Mouse (Mus musculus) A20 (cell line): ENCODE data around the gene E2f4.

Source experiments
- DNase-seq: peaks from one replicate; pipeline ENCODE4 v3.0.0-alpha.2; 2011; ENCODE audit warnings: low read depth, low spot score

Gene E2f4

DNA sequence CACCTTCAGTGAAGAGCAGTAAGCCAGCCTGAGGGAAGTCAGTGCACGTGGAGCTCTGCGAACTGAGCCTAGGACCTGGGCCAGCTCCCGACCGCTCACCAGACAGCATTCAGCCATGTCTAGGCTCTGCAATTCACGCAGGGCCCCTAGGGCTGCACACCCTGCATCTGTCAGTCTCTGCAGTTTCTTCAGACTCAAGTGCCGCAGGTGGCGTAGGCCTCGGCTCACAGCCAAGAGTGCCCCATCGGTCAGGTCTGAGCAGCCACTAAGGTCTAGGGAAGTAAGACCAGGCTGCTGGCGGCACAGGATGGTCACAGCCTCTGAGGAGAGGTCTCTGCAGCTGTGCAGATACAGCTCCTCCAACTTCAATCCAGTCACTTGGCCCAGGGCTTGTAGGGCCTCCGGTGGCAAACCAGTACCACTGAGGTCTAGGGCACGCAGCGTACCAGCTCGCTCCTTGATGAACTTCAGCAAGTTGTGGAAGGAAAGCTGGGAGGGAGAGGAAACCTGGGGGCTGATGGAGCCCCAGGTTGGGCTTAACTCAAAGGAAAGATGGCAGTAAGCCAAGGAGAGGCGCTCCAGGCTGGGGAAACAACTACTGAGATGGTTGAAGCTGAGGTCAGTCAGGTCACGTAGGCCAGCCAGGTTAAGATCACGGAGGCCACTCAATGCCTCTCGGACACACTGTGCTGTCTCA lies 17.8 kb downstream of the E2f4 start:
- no peak for DNase-seq

DNA sequence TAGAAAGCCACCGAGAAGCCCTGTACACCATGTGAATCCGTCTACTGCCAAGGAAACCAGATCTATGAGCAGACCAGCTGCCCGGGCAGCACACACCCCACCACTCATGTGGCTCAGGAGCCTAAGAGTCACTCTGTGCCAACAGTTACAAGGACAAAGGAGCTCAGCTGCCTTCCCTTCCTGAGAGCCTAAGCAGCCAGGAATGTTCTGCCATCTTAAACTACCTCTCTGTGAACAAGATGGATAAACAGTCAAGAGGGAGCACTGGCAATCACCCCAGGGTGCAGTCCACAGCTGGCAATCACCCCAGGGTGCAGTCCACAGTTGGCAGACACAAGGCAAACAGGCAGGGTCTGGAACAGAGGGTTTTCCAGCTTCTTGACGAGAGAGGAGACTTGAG lies 20.5 kb downstream of the E2f4 start:
- no peak for DNase-seq

DNA sequence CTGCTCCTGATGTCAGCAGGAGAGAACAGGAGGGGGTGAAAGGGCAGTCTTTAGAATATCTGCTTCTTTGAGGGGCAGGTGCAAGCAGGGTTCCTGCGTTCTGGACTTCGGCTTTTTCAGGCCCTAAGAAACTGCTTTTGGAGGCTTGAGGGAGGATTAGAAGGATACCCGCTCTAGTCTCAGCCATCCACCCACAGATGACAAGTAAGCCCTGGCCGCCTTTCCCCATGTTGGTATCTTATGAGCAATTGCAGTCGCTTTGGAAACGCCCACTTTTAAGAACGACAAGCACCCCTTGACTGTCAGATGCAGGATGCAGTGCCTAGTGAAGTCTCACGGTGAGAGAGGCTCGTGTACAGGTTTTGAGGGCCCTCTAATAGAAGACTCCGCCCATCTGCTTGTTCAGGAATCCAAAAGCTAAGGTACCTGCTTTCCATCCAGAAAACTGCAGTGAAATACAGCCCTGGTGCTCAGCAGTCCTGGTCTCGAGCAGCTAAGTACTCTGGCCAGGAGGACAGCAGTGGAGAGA lies 21.3 kb downstream of the E2f4 start:
- no peak for DNase-seq

DNA sequence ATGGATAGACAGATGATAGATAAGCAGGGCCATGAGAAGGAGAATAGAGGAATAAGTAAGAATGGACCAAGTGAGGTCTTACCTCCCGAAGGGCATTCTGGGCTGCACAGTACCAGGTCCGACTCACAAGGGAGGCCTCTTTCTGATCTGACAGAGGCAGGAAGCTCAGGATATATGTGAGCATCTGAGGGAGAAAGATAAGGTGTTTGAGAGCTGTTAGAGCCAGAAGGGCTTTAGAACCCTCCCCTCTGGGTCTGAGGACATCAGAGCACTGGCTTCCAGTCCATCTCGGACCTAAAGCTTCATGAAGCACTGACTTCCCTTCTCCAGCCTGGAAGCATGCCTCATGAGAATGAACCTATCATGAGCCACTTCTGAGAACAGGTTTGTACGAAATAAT lies 25.7 kb downstream of the E2f4 start:
- DNase-seq, result no peak

DNA sequence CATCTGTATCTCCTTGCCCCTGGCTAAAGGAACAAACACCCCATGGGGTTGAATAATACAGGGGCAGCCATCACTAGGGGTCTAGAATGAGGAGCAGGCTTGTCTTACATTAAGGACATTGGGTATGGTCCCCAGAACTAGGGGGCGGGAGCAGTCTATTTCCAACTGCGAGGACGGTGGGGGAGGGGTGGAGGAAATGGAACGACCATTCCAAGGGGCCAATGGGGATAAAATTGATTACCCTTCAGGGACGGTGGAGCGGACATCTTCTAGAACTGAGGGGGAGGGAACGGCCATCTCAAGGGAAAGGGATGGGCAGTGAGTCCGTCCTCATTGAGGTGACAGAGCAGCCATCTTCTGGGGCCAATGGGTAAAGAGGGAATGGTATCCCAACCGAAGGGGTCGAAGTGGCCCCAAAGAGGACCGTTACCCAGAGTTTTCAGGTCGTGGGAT lies 28.2 kb downstream of the E2f4 start:
- no peak for DNase-seq

DNA sequence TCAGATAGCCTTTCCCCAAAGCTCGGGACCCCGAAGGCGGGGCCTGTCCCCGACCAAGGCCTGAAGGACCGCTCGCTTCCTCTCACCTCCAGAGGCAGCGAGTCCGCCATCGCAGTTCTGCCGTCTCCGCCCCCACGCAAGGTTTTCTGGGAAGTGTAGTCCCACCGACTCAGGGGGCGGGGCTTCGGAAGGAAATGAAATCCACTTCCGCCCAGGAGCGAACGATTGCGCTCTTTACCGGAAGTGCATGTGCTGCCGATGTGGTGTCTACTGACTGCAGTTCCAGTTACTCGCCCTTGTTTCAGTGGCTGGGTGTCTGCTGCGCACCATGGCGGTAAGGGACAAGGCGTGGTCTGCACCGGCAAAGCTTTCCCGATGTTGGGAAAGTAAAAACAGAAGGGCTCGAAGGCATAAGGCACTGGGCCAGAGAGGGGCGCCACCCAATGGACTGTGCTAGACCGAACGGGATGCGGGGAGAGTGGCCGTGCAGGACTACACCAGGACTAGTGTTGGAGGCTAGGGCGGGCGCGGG lies 28.7 kb downstream of the E2f4 start, which contains the start of the genes Lrrc29 and Tmem208:
Lrrc29 (minus strand) TSS at position 138 of the 532 bp plus-strand sequence.
Tmem208 (plus strand) TSS at position 214 of the 532 bp plus-strand sequence.
- DNase-seq, result peak; percentile 98

DNA sequence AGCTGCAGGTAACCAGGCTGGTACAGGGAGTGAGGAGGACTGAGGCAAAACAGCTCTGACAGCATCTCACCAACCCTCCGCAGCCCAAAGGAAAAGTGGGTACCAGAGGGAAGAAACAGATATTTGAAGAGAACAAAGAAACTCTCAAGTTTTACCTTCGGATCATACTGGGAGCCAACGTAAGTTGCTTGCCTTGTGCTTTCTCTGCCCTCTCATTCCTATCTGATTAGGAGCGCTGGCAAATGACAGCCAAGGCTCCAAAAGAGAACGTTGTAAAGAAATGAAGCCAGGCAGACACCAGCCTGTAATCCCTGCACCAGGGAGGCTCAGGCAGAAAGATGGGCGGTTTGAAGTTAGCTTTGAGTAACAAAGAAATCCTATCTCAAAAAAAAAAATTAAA lies 29.5 kb downstream of the E2f4 start:
- DNase-seq, result no peak

DNA sequence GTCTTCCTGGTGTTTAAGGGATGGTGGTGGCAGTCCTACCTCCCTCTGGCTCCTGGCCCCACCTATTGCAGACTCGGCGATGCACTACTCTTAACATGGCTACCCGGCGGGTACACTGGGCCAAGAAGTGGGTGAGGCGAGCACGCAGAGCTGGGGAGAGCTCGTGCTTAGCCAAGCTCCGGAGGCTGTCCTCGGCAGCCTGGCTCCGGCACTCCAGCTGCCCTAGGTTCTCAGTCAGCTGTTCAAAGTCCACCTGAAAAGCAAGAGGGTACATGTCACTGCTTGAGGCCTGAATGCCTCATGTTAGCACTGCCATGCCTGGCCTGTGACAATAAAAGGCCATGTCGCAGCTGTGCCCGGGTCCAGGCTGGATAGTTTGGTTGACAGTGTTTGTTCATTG lies 32.9 kb downstream of the E2f4 start:
- DNase-seq, result no peak

DNA sequence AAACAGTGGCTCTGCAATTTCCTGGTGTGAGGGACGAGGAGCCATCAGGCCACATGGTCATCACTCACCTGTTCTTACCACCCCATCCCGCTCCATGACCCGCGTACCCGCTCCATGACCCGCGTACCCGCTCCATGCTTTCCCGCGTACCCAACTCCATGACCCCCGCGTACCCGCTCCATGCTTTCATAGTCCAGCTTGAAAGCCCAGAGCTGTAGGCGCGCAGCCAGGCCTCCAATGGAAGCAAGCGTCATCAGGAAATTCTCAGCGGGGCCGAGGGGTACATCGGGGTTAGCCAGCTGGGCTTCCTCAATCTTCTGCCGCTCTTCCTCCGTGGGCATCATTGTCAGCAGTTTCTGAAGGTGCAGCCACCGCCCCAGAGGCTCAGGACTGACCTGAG lies 34.0 kb downstream of the E2f4 start:
- DNase-seq, result no peak

DNA sequence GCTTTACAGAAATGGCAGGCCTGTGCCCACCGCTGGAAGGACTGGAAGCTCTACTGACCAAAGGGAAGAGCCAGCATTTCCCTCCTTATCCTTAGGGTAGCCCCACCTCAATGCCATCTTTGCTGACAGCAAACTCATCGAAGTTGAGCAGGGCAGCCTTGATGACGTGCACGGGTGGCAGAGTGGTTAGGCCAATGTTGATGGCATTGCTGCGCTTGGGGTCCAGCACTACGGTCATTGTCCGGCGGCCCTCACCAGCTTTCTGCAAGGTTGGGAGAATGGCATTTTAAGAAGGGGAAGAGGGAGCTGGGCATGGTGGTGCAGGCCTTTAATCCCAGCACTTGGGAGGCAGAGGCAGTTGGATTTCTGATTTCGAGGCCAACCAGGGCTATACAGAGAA lies 34.5 kb downstream of the E2f4 start:
- DNase-seq, result no peak

DNA sequence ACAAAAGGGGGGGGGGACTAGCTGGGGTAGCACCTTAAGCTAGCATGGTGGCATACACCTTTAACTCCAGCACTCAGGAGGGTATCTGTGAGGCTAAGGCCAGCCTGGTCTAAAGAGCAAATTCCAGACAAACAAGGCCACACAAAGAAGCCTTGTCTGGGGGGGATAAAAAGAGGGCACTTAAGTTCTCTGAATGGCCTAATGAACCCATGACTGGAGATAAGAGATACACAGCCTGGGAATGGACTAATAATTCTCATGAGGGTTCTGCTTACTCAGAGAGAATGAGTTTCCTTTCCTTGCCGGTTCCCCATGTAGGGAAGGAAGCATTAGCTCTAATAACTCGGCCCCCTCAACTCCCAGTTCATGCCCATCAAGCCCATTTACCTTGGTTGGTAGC lies 35.1 kb downstream of the E2f4 start:
- no peak for DNase-seq

DNA sequence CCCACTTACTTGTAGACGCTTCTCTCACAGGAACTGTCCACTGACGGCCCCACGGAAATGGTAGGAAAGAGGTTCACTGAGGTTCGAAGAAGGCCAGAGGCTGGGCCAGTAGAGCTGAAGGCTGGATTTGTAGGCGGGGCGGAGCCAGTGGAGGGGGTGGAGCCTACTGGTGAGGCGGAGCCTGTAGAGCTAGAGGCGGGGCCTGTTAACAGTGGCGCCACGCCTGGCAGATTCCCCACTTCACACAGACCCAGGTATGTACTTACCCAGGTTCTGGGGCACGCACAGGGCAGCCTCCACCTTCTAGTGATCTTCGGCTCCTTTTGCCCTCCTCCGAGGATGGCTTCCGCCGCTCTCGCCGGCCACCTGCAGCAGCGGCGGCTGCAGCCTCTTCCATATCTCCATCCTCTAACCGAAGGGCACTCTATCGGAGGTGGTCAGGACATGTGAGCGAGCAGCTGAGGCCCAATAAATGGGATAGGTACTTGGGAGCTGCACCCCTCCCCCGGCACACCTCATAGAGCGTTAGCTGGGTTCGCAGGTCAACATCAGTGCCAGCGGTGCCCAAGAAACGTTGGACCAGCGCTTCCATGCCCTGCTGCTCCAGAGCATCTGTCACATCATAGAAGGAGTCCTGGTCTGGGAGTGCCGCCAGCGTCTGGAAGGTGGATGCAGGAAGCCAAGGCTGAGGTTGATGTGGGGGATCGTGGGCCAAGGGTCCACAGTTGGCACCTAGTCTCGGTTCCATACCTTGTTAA lies 39.1 kb downstream of the E2f4 start:
- DNase-seq, result no peak

DNA sequence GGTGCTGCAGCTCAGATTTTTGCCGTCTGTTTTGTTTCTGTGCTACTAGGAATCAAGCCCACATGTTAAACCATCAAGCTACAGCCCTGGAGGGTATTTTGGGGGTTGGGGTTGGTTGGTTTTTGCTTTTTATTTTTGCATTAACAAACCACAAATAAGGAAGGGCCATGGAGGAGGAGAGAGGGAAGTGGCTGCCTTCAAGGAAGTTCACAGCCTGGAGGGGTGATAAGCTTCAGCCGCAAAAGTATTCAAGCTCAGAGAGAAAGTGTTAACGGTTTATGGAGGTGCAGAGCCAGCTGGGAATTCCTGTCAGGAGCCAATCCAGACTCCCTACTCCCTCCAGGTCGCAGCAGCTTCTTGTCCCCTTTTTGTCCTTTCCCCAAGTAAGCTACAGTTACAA lies 41.5 kb downstream of the E2f4 start:
- no peak for DNase-seq

DNA sequence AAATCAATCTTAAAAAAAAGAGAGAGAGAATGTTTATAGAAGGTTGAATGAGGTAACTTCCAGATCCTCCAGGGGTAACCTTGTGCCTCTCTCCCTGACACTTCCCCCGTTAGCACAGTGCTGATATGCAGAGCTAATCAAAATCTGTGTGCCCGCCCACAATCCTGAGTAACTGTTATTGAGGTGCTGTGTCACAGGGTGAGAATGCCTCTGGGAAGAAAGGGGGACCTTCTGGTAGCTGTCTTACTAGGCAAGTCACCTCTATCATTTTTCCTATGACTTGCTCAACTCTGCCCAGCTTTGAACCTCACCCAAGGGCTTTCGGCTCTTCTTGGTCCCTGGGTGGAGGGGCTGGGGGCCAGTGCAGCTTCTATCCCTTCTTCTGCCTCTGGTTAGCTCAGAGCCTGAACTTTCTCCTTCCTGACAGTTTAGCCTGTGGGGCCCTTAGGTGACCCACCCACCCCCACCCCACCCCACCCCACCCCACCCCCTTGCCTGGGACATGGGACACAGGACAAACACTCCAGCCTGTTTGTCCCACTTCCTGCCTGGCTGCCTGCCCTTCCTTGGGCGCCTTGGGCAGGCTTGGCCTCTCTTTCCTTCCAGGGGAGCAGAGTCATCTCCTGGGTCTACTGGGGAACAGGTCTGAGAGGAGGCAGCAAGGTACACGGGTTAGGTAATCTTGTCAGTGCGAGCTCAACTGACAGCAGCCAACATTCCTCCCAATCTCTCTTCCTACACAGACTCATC lies 42.6 kb downstream of the E2f4 start:
- DNase-seq, result no peak

DNA sequence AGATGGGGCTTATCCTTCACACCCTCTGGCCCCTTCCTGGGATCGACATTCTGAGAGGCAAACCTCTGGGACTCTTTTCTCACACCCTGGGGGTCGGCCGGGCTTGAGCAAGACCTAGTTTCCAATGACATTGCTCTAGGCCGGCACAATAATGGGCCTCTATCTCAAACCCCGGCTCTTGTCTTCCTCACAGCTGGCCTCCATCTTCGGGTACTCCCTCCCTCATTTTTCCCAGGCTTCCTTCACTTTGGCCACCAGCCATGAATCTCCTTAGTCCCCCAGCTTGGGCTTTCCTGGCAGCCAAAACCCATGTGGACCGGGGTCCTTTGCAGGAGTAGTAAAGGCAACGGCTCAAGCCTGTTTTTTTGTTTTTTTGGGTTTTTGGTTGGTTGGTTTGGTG lies 43.9 kb downstream of the E2f4 start:
- no peak for DNase-seq

DNA sequence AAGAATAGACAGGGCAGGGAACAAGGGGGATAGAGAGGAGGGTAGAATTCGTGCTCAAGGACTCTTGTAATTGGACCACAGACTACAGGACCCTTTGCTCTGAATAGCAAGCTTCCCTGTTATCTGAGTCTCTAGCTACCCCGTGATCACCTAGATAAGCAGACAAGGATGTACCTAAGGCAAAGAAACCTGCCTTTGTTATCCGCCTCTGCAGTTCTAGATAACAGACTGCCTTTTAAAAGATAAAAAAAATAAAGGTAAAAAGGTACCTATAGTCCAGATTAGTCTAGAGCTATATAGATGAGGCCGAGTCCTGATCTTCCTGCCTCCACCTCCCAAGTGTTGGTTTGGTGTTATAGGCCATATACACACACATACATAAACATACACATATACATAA lies 45.3 kb downstream of the E2f4 start:
- no peak for DNase-seq

DNA sequence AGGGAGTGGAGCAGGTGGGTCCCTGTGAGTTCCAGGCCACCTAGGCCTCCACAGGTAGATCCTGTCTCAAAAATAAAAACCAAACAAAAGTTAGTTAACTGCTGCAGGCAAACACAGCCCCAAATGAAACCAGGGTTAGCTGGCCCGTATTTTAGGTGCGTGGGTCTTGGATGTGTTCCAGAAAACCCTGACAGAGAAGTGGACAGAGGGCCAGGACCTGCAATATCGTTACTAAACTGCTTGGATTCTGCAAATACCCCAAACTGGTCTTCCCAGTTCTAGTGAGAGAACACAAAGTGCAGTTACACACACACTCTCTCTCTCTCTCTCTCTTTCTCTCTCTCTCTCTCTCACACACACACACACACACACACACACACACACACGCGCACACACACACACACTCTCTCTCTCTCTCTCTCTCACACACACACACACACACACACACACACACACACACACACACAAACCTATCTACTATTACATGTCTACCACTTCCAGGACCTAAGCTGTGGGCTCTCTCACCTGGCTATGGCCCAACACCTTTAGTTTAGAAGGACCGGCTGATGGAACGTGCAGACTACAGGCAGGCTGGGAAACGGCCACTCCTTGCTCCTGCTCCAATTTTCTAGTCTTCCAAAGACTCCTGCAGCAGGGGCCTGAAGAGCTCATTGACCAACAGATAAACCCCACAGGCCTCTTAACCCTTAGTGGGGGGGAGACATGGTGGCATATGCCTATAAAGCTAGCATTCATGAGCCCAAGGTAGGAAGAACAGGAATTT lies 46.5 kb downstream of the E2f4 start:
- DNase-seq, result no peak

DNA sequence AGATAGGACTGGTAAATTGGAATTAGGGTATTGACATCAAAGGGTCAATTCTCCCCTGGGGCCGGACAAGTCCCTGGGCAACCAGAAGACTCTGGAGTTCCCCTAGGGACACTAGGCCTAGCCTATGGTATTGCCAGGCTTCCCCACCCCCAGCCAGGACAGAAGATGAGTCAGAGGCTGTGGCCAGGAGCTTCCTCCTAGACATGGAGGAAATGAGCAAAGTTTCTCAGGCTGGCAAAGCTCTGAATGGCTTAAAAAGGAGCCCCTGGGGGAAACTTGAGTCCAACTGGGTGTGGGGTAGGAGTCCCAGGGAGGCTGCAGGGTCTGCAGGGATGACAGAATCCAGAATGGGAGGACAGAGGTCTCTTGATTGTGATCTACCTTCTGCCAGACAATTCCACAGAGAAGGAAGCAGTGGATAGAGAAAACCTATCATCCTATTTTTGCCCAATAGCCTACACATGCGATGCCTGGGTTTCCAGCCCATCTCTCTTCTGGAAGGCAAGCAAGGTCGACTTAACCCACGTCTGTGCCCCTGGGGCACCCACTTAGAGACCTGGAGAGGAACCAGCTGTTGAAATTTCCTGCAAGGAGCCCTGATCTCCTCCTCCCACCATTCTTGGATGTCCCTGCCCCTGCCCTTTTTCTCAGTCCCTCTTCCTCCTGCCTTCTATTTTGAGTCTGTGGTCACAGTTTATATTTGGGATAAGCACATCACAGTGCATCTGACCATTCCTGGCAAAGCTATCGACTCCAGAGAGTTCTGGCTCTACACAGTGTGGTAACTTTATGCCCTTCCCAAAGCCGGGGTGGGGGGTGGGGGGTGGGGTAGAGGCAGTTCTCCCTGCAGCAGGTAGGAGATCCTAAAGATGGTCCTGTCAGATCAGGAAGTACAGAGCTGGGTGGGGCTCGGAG lies 47.9 kb downstream of the E2f4 start:
- DNase-seq, result no peak

DNA sequence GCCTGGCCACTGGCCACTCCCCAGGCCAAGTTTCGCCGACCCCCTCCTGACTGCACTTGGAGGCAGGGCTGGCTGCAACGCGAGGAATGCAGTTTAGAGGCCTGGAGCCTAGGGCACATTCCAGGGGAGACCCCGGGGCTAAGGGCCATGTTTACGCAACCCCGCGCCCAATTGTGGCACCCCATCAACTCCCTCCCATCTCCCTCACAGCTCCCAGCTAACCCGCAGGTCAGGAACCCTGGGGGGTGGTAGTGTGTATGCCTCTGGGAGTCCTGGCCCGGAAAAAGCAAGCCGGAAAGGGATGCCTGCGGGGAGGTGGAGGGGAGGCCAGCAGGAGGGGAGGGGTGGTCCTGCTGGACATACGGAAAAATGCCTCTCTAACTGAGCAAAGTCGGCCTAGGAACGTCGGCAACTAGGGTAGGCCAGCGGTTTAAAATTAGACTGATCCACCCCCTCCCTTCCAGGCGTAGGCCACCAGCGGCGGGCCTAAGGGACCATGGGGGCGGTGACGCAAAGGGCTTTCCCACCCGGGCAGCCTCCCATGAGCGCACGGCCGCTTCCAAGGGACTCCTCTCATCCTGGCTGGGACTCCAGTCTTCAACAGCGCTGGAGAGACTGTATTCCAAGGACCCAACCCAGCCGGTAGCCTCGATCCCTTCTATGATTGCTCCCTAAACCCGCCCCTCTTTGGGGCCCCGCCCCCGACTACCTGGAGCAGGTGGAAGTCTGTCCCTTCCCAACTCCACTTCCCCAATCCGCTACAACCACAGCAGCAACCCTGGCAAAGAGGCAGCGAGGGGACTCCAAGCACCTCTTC lies 49.4 kb downstream of the E2f4 start:
- no peak for DNase-seq
